Mouse (Mus musculus) splenic B cell, adult 2 months (primary cell): ENCODE measurements around the gene Erc1.
"Not testable (repeated sequence)": the region's sequence is repeated elsewhere in the genome, so short reads cannot be mapped to it uniquely, and the experiment has no call there.

Experiments used
- DNase-seq: peaks from one replicate; pipeline ENCODE4 v3.0.0-alpha.2; 2011; ENCODE audit warnings: low read depth, low spot score
- H3K27me3 ChIP-seq: 2 replicates; pipeline ENCODE4 v1.6.1; 2012; ENCODE audit warnings: mild to moderate bottlenecking, low read length, moderate library complexity, mixed read lengths; ENCODE audit not compliant: control insufficient read depth, poor library complexity, insufficient read depth, severe bottlenecking
- H3K36me3 ChIP-seq: 2 replicates; pipeline ENCODE4 v1.6.1; 2012; ENCODE audit warnings: mild to moderate bottlenecking, low read length, moderate library complexity, mixed read lengths; ENCODE audit not compliant: control insufficient read depth, poor library complexity, insufficient read depth, severe bottlenecking

Erc1 gene

DNA sequence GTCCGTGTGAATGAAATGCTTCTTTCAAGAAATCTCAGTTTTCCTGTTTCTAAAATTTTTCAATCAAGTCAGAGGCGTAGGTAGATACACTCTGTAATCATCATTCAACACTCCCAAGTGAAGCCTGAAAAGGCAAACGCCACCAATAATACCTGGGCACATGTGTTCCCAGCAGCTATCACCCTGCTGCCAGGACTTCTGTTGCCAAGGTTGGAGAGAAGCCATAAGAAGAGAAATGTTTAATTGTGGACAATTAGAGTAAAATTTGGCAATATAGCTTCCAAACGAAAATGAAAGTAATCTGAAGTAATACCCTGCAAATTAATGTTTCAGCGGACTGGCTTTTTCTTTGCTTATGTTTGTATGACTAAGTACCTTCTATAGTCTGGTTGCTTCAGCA lies 140.1 kb downstream of the Erc1 start:
- DNase-seq, result no peak
- no peaks in the 10 kb centered on the region for H3K27me3 ChIP-seq
- H3K36me3 ChIP-seq, result no peaks in the 10 kb centered on the region

DNA sequence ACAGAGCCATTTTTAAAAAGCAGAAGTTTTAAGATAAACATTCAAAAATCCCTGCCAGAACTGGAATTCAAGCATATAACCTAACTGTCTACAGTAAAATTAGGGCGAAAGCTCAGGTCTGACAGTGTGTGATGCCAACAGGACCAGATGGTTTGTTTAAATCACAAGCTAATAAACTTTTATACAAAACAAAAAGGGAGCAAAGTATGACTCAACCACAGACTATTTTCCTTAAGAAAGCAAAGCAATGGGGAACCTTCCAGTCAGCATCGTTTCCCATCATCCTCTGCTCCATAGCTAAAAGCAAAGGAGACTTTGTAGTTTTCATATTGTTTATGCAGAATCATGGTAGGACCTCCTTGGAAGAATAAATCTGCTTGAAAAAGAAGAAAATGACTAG lies 143.1 kb downstream of the Erc1 start:
- no peaks in the 10 kb centered on the region for H3K27me3 ChIP-seq
- H3K36me3 ChIP-seq, result no peaks in the 10 kb centered on the region
- no peak for DNase-seq

DNA sequence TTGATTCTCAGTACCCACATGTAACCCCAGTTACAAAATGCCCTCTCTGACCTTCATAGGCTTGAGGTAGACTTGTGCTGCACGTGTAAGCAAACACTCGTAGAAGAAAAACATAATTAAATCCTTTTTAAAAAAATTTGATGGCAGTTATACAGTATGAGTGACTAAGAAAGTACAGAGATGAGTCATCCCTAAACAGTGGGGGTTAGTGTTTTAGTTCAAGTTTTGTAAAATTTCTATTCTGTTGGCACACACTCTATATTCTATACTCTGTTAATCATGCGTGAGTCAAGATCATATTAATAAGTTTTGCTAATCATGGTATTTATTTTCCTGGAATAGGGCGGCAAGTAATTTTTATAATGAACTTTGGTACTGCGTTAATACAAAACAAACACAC lies 155.2 kb downstream of the Erc1 start:
- no peaks in the 10 kb centered on the region for H3K27me3 ChIP-seq
- H3K36me3 ChIP-seq, result no peaks in the 10 kb centered on the region; the same call in 1 of the 2 replicates
- DNase-seq, result no peak

- DNase-seq, result no peak
- Histone ChIP-seq H3K27me3 (no peaks in the 10 kb centered on the region), H3K36me3 (no peaks in the 10 kb centered on the region; the same call in 1 of the 2 replicates)
Measured at GRCm38 (mm10) chr6:119686470-119686869, 161.5 kb downstream of the Erc1 start.

DNA sequence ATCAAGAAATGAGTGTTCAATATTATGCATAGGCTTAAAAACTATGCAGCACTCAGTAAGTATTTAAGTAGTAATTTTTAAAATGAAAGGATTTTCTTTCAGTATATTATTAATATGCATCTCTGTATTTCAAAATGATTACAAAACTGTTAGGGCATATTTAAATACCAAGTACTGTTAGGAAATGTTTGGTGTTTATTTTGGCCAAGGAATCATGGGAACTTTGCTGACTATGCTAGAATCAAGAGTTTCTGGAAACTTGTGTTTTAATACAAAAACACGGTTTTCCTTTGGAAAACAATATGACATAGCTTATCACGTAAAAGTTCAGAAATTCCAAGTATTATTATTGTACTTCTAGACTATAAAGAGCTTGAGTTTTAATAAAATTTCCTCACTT lies 167.2 kb downstream of the Erc1 start:
- Histone ChIP-seq H3K27me3 (no peaks in the 10 kb centered on the region), H3K36me3 (0 out of 2 replicates have a peak, but pooled peaks cover 2% of the 10 kb centered on the region)
- no peak for DNase-seq

DNA sequence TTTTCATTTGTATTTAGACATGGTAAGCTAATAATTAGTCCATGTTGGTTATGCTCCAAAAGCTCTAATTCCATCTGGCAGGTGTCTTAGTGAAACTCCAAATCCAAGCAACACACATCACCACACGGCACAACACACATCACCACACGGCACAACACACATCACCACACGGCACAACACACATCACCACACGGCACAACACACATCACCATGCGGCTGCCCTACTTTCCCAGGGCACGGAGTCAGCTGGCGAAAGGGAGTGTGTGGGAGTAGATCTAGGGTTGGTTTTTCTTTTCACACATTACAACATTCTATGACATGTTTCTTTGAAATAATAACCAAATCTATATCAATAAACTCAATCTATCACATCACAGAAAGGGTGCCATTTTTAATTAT lies 173.2 kb downstream of the Erc1 start:
- Histone ChIP-seq H3K27me3 (no peaks in the 10 kb centered on the region), H3K36me3 (0 out of 2 replicates have a peak, but pooled peaks cover 2% of the 10 kb centered on the region)
- DNase-seq, result no peak

DNA sequence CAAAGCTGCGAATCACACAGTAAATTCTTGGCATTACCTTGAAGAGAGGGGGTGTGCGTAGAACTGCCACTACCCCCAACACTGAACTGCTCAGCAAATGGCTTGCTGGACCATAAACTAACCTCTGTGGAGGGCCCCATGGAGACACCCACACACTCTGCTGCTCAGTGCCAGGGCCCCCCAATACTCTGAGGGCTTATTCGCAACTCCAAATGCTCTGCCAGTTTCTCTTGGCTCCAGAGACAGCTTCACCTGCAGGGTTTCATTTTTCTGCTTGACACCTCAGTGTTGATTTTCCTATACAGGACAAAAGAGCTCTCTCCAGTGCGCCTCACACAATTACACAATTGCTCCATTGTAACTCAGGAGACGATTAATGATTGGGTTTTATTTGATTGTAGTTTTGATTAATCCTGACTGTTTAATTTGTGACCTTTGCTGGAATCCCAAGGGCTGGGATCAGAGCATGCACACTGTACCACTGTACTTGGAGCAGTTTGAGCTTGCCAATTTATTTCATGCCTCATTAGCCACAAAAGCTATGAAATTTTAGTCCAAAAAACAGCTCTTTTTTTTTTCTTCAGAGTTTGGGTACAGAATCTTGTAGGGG lies 173.7 kb downstream of the Erc1 start:
- Histone ChIP-seq H3K27me3 (no peaks in the 10 kb centered on the region), H3K36me3 (0 out of 2 replicates have a peak, but pooled peaks cover 2% of the 10 kb centered on the region)
- no peak for DNase-seq

DNA sequence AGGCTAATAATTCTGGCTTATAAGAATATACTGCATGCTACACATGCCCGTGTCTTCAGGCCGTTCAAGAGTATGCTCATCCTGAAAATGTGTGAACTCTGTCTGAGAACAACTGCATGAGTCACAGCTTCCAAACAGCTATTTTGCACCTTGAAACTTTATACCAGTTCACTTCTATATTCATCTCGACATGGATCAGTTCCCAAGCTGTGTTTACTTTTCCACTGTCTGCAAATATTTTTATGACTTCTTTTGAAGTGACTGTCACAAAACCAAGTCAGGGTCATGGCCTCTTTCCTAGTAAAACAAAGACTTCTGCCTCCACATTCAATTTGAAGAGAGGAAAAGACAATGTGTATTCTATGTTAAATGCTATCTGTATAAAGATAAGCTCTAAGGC lies 178.2 kb downstream of the Erc1 start:
- Histone ChIP-seq H3K27me3 (no peaks in the 10 kb centered on the region), H3K36me3 (no peaks in the 10 kb centered on the region)
- no peak for DNase-seq

- DNase-seq, result no peak
- Histone ChIP-seq H3K36me3 (no peaks in the 10 kb centered on the region; the same call in 1 of the 2 replicates), H3K27me3 (no peaks in the 10 kb centered on the region)
Measured at GRCm38 (mm10) chr6:119662936-119663335, 185.0 kb downstream of the Erc1 start.

DNA sequence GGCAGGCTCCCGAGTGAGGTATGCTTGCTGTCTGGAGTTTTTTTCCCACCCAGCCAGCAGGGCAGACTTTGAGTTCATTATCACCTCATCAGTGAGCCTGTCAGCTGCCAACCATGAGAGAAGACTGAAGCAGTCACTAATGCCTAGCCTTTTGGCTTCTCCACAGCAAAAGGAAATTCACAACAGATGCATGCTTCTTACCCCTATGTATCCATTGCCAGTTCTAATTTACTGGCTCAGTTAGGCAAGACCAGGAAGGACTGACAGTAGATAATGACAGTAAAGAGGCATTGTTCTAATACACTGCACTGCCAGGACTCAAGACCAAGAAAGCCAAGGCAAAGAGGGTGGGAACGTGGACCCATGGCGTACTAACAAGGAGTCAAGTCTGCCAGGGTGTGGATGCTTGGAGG lies 186.9 kb downstream of the Erc1 start:
- no peak for DNase-seq
- no peaks in the 10 kb centered on the region for H3K27me3 ChIP-seq
- no peaks in the 10 kb centered on the region; the same call in 1 of the 2 replicates for H3K36me3 ChIP-seq

DNA sequence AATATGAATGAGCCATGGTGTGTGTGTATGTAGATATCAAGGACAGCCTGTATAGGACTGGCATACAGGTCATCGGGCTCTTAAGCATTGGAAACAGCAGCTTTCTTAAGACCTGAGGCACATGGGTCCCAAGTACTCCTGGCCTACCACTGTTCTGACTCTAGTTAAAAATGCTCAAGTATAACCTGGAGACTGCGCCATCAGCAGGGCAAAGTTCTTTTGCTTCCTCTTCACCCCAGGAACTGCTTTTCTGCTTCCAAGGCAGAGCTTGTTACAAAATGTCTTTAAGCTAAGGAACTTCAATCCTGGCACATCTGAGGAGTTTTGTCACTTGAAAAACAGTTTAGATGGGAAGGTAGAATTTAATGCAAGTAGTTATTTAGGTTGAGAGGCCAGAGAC lies 189.5 kb downstream of the Erc1 start:
- Histone ChIP-seq H3K36me3 (no peaks in the 10 kb centered on the region; the same call in 1 of the 2 replicates), H3K27me3 (no peaks in the 10 kb centered on the region)
- no peak for DNase-seq

GRCm38 (mm10) chr6:119657418-119658178 lies 190.4 kb downstream of the Erc1 start:
- Histone ChIP-seq H3K27me3 (no peaks in the 10 kb centered on the region), H3K36me3 (no peaks in the 10 kb centered on the region; the same call in 1 of the 2 replicates)
- DNase-seq, result no peak

GRCm38 (mm10) chr6:119654777-119655176 lies 193.2 kb downstream of the Erc1 start:
- DNase-seq, H3K27me3 ChIP-seq, H3K36me3 ChIP-seq: not testable (repeated sequence)

DNA sequence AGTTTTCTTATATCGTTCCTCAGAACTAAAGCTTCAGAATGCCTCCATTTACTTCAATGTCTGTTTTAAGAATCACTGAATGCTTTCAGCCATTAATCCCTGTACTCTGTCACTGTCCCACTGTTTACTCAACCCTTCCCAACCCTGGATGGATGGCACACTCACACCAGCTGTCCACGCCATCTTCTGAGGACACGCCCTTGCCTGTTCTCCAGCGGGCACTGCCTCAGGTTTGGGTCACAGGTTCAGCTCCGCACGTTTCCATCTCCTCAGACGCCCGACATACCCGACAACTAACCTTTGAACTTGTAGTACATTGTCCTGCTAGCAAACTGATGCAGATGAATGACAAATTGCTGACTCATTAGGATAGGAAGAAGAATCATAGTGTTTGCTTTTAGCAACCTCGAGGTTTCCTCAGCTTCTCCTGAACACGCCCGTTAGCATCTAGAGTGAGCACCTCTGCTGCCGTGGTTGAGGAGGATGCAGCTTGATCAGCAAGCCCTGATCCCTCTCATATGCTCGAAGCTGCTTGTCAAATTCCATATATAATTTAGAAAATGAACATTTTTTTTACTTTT lies 204.0 kb downstream of the Erc1 start:
- Histone ChIP-seq H3K27me3 (no peaks in the 10 kb centered on the region), H3K36me3 (no peaks in the 10 kb centered on the region)
- no peak for DNase-seq

DNA sequence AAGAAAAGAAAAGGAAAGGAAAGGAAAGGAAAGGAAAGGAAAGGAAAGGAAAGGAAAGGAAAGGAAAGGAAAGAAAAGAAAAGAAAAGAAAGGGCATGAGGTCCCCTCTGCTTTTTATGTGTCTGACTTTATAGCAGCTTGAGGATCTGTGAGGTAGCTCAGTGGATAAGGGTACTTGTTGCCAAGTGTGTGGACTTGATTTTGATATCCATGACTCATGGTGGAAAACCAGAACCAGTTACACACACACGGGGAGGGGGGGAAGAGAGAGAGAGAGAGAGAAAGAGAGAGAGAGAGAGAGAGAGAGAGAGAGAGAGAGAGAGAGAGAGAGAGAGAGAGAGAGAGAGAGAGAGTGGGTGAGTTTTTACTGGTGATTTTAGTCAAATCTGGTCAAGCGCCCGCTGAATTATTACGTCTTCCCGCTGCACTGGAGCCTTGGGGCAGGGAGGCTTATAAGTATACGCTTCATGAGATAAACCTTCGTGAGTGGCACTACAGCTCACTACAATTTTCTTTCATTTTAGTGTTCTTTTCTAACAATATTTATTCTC lies 204.7 kb downstream of the Erc1 start:
- no peak for DNase-seq
- Histone ChIP-seq H3K36me3 (no peaks in the 10 kb centered on the region), H3K27me3 (no peaks in the 10 kb centered on the region)
